ENCODE assay signal across 8 mouse cellular contexts in genomic region chr5:33723019-33723640, GRCm38 (mm10). TPM values are rescaled to one million over a fixed set of nuclear protein-coding genes. Genes with fewer than 3 reads are reported as not detected.
DNase-seq lines count a peak whose midpoint lies in the region; ATAC-seq and TF ChIP-seq lines count a peak whose summit lies in the region.

No protein-coding gene starts in this region.

- DNase-seq in kidney, adult 9 months: peak; percentile 43
- peak; percentile 56 to 59 for DNase-seq in lung, postnatal 4 days
- DNase-seq in frontal cortex, adult 2 months (ENCODE audit: extremely low spot score in 1 of 2, low spot score in 1 of 2): no peak
- no peak for DNase-seq in right cerebral cortex, postnatal 14 days
- DNase-seq in Muller cell, postnatal 12 days (ENCODE audit: inconsistent ontology term): no peak

- H3K9me3 ChIP-seq in megakaryocyte, embryonic 14.5 days: no peaks in the 10 kb centered on the region

- peak overlapping the region; percentile 91 for H3K4me3 ChIP-seq in megakaryocyte, embryonic 14.5 days (replicated peaks)
- H3K4me3 ChIP-seq in embryonic fibroblast, embryonic 13.5 days (ENCODE audit: insufficient read depth, low read length): peak overlapping the region; percentile 51

- no peak overlapping the region for H3K27ac ChIP-seq in embryonic fibroblast, embryonic 13.5 days (ENCODE audit: insufficient read depth, low read length)

- no peak for ATAC-seq in megakaryocyte, adult 5-6 weeks (ENCODE audit: poor library complexity, severe bottlenecking)

- peaks cover 98% of the 10 kb centered on the region for H3K27me3 ChIP-seq in megakaryocyte, embryonic 14.5 days (replicated peaks)

- no peak for TF ChIP-seq CTCF in embryonic fibroblast, embryonic 13.5 days (IDR thresholded peaks at IDR 0.05; ENCODE audit: borderline replicate concordance, insufficient read depth, low read length)

- no peaks in the 10 kb centered on the region for H3K36me3 ChIP-seq in megakaryocyte, embryonic 14.5 days (replicated peaks; ENCODE audit: low read length)

- H3K4me1 ChIP-seq in megakaryocyte, embryonic 14.5 days: peaks cover 43% of the 10 kb centered on the region
- no peaks in the 10 kb centered on the region for H3K4me1 ChIP-seq in embryonic fibroblast, embryonic 13.5 days (ENCODE audit: control insufficient read depth, insufficient read depth, low read length)

- TF ChIP-seq POLR2A in embryonic fibroblast, embryonic 13.5 days (IDR thresholded peaks at IDR 0.05; ENCODE audit: low read depth, low read length): no peak

RNA-seq across cellular contexts. Expression of gene Fgfr3, which starts 1.7 kb away (rescaled TPM):
- polyA plus RNA-seq in megakaryocyte, embryonic 14.5 days (2012; ENCODE audit: insufficient read depth, low replicate concordance): 0.39 and 0.68 TPM in 2 replicates
- 0.30 TPM in 1 of 2 replicates, not detected in the other for total RNA-seq in megakaryocyte, adult 5-6 weeks (2015)
- not detected in 2 replicates for total RNA-seq in megakaryocyte, adult 5-6 weeks (2017)
- polyA plus RNA-seq in embryonic fibroblast, embryonic 13.5 days (2011; ENCODE audit: insufficient read length, low read depth, missing spikeins): 0.97 and 1.7 TPM in 2 replicates
- 120 and 135 TPM in 2 replicates for polyA plus RNA-seq in frontal cortex, adult 2 months (2012; rRNA removed)

RNA-seq across cellular contexts. Expression of gene Letm1, which starts 59.5 kb away (rescaled TPM):
- polyA plus RNA-seq in megakaryocyte, embryonic 14.5 days (2012; ENCODE audit: insufficient read depth, low replicate concordance): 9.0 and 9.4 TPM in 2 replicates
- 12.7 and 15.3 TPM in 2 replicates for total RNA-seq in megakaryocyte, adult 5-6 weeks (2015)
- total RNA-seq in megakaryocyte, adult 5-6 weeks (2017): 17.0 and 19.8 TPM in 2 replicates
- 27.0 and 27.2 TPM in 2 replicates for polyA plus RNA-seq in embryonic fibroblast, embryonic 13.5 days (2011; ENCODE audit: insufficient read length, low read depth, missing spikeins)
- 51.1 and 56.2 TPM in 2 replicates for polyA plus RNA-seq in frontal cortex, adult 2 months (2012; rRNA removed)

Comparison
In these comparisons a context has a peak if more than half of its experiments do, and no peak if none do; other contexts are left out.
1. DNase-seq: peak in kidney, adult 9 months (single experiment) and lung, postnatal 4 days (2 of 2); none in frontal cortex, adult 2 months (0 of 2), right cerebral cortex, postnatal 14 days (single experiment) and Muller cell, postnatal 12 days (single experiment).
2. RNA of gene Fgfr3, which starts 1.7 kb away (polyA plus RNA-seq): 120 to 135 TPM in frontal cortex, adult 2 months; 0.97 to 1.7 TPM in embryonic fibroblast, embryonic 13.5 days and 0.39 to 0.68 TPM in megakaryocyte, embryonic 14.5 days; every median in the first group is over 10 times any median in the second.